Mouse (Mus musculus) monocyte, adult 5-6 weeks (primary cell): Measurements from ENCODE around the gene 1600002K03Rik. TPM values are rescaled to one million over a fixed set of nuclear protein-coding genes. Genes with fewer than 3 reads are reported as not detected.
"Not testable (repeated sequence)": the region's sequence is repeated elsewhere in the genome, so short reads cannot be mapped to it uniquely, and the experiment has no call there.

Experiments used
- ATAC-seq: fragments of 153-309, 156-312 bp; replicated peaks from 2 replicates; pipeline ENCODE4 v1.8.0; 2017; ENCODE audit warnings: mild to moderate bottlenecking; ENCODE audit not compliant: low TSS enrichment, insufficient number of reproducible peaks, severe bottlenecking, poor library complexity, low FRiP score
- total RNA-seq: library from RNA; stranded (forward); fragments of 200-1000, 200-491, 200-594 nt; gene quantifications from 3 replicates; pipeline ENCODE4 v1.2.3, GENCODE M21; 2017

The 1600002K03Rik gene
- total RNA-seq, 1 experiment from 2014 or later: 29.1 TPM

DNA sequence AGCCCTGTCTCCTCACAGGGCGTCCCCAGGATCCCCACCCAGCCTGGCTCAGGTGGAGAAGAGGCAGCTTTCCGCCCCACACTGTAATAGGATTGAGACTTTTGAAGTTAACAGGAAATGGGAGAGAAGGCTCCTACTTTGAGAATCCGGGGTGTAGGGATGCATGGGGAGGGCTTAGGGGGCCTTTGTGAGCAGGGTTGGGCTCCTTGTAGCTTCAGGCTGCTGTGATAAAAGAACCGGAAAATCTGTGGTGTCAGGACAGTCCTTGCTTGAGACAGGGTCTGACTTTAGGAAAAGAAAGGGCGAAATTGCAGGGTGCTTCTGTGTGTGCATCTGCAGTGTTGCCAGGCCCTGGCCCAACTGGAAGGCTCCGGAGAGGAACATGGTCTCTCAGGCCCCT is 27.7 kb downstream of the 1600002K03Rik start:
- ATAC-seq: no peak

DNA sequence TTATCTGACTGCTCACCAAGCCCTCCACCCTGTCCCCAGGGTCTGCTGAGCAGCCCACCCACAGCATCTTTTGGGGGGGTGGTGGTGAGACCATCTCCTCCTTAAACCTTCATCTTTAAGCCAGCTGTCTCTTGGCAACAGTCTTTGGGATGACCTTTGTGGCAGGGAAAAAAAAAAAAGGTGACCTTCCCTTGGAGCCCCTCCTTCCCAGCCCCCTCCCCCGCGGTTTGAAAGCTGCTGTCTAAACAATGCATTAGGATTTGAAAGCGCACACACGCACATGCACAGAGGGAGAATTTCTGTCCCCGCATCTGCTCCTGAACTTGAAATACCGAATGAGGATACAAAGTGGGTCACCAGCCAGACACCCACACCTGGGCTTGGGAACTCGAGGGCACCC is 31.3 kb downstream of the 1600002K03Rik start:
- no peak for ATAC-seq

DNA sequence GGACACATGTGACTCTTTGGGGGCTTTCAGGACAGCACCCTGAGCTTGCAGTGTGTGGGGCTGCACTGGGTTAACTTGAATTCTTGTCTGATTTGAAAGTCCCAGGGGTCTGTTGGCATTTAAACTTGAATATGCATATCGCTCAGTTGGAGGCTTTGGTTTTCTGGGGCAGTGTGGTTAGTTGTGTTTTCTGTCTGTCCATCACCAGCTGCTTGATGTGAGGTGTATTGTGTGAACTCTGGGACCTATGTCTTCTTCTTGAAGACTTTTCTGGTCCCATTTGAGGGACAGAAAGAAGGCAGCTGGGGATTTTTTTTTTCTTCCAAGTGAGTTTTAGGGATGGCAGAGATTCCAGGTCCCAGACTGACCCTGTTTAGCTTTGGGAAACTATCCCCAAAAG is 34.5 kb downstream of the 1600002K03Rik start:
- no peak for ATAC-seq

DNA sequence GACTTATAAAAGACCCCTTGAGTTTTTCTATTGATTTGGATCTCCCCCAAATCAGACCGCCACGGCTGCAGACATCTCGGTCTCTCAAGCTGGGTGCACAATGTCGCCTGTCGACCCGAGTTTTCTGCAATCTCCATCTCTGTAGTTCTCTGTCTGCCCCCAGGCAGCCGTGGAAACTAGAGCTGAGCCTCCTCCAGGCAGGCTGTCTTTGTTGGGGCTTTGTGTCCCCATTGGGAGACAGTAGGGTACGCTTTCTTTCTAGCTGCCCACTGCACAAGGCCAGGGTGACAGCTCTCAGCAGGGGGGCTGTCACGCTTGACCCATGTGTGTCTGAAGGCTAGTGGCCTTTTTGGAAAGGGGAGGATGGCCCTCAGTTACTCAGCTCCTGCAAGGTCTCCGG is 34.9 kb downstream of the 1600002K03Rik start:
- no peak for ATAC-seq

DNA sequence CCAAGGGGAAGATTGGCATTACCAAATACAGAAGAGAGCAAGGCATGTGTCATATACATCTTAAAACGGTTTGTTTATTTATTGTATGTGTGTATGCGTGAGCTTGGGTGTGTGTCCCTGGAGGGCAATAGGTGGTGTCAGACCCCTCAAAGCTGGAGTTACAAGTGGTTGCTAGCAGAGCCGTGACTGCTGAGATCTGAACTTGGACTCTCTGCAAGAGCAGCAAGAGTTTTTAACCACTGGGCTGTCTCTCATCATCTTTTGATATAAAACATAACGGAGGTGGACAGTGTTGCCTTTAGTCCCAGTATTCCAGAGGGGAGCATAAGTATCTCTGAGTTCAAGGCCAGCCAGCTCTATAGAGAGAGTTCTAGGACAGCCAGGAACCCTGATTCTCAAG is 35.5 kb downstream of the 1600002K03Rik start:
- no peak for ATAC-seq

DNA sequence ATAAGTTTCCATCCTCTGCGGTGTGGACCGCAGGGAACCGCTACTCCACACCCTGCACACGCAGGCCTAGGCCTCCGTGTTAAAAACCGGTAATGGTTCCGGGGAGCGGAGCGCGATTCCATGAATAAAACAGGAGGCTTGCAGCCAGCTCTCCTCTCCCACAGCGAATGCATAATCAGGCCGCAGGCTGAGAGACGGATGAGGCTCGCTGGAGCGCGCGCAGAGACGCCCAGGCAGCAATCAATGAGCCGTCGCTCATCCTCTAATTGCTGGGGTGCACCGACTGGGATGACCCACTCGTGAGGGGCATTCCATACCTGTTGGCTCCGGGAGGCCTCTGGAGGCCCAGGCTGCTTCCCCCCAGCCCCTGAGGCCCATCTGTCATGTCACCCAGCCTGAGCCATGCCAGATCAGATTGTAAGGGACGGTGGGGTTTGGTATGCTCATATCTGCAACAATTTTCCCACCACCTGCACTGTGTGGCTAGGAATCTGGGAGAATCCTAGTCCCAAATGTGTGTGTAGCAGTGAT is 36.2 kb downstream of the 1600002K03Rik start:
- ATAC-seq: no peak

DNA sequence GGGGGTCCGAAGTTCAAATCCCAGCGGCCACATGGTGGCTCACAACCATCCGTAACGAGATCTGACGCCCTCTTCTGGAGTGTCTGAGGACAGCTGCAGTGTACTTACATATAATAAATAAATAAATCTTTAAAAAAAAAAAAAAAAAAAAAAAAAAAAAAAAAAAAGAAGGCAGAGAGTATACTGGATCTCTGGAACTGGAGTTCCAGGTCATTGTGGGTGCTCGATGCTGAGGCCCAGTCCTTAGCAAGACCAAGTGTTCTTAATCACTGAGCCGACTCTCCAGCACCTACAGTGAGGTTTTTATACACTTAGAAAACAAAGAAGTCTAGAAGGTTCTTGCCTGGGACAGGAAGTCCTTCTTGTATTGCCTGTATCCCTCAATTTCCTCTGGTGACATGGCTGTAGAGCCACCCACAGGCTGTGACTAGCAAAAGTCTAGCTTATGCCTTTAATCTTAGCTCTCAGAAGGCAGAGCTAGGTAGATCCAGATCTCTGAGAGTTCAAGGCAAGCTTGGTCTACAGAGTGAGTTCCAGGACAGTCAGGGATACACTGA is 38.9 kb downstream of the 1600002K03Rik start:
- ATAC-seq: not testable (repeated sequence)

DNA sequence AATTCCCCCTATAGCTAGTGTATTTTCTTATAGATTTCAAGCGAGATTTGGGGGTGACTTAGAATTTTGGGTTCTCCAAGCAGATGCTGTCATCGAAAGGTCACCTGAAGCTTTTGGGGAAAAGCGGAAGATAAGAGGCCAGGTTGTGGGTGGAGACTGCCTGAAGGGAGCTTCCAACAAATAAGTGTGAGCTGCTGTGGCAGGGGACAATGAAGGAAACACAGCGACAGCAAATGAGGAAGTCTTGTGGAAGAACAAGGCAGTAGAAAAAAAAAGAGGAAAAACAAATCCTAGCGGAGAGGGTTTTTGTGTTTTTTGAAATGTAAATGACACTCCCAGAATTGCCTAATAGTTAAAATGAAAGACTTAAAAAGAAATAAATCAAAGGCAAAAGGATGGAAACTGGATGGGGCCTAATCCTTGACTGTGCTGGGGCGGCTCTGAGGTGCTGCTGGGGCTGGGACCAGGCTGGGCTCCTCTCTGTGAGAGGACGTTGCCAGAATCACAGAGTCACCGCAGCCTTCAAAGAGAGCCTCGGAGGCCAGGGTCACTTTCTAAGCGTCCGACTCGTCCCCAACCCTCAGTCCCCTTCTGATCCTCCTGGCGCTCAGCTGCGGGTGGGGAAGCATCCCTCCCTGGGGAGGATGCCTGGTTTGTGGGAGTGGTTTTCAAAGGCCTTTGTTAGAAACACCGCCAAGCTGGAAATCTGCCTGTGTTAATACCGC is 42.5 kb downstream of the 1600002K03Rik start:
- peak; percentile 53; the same call in 1 of the 2 replicates for ATAC-seq

DNA sequence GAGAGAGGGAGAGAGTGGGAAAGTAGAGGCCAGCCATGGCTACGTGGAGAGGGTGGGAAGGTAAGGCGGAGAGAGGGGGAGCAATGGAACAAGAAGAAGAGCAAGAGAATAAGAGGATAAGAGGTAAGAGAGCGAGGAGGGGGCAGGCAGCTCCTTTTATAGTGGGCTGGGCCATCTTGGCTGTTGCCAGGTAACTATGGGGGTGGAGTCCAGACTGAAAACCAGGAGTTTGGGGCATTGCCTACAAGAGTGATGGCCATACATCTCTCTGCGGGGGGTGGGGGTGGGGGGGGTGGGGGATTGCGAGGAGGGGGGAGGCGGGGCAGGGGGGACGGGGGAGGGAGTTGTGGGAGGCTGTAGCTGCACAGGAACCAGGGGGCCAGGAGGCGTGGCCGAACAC is 47.9 kb downstream of the 1600002K03Rik start:
- no peak for ATAC-seq

DNA sequence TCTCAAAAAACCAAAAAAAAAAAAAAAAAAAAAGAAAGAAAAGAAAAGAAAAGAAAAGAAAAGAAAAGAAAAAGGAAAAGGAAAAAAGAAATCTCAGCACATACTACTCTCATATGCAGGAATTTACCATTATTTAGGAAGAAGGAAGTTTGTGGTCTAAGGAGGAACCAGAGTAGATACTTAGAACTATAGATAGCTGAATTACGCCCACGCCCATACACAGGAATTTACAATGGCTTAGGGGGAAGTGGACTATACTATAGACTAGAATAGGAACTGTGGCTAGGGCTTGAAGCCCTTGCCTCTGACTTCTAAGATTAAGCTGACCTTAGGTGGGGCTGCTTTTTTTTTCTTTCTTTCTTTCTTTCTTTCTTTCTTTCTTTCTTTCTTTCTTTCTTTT is 50.4 kb downstream of the 1600002K03Rik start:
- 0 out of 2 replicates have a peak, but pooled peaks have one; percentile 47 for ATAC-seq

Other genes with a start within 250 kb of the 1600002K03Rik start
- gene Arid3a, start 245.9 kb upstream of the 1600002K03Rik start, total RNA-seq: 35.3 to 38.9 TPM (median 36.8 TPM) in 3 replicates
- 7.8 to 14.2 TPM (median 8.8 TPM) in 3 replicates for gene Wdr18, start 212.8 kb upstream of the 1600002K03Rik start, total RNA-seq
- gene Grin3b, start 202.2 kb upstream of the 1600002K03Rik start, total RNA-seq: not detected in 3 replicates
- gene Tmem259, start 188.6 kb upstream of the 1600002K03Rik start, total RNA-seq: 49.0 to 80.6 TPM (median 59.1 TPM) in 3 replicates
- gene Cnn2, start 184.4 kb upstream of the 1600002K03Rik start, total RNA-seq: 210 to 295 TPM (median 228 TPM) in 3 replicates
- 33.6 to 53.0 TPM (median 45.9 TPM) in 3 replicates for gene Abca7, start 176.4 kb upstream of the 1600002K03Rik start, total RNA-seq
- gene Arhgap45, start 156.3 kb upstream of the 1600002K03Rik start, total RNA-seq: 356 to 478 TPM (median 365 TPM) in 3 replicates
- 83.4 to 130 TPM (median 95.9 TPM) in 3 replicates for gene Polr2e, start 133.1 kb upstream of the 1600002K03Rik start, total RNA-seq
- 250 to 253 TPM (median 251 TPM) in 3 replicates for gene Gpx4, start 125.8 kb upstream of the 1600002K03Rik start, total RNA-seq
- gene Sbno2, start 67.4 kb upstream of the 1600002K03Rik start, total RNA-seq: 50.6 to 75.0 TPM (median 51.9 TPM) in 3 replicates
- gene Stk11, start 57.1 kb upstream of the 1600002K03Rik start, total RNA-seq: 155 to 177 TPM (median 155 TPM) in 3 replicates
- gene Atp5d, start 34.3 kb upstream of the 1600002K03Rik start, total RNA-seq: 26.1 to 49.8 TPM (median 29.5 TPM) in 3 replicates
- gene Cbarp, start 32.1 kb upstream of the 1600002K03Rik start, total RNA-seq: 0.29 to 5.8 TPM (median 4.1 TPM) in 3 replicates
- gene Midn, start 24.7 kb upstream of the 1600002K03Rik start, total RNA-seq: 27.3 to 65.5 TPM (median 29.9 TPM) in 3 replicates
- 137 to 163 TPM (median 145 TPM) in 3 replicates for gene Cirbp, start 7.0 kb upstream of the 1600002K03Rik start, total RNA-seq
- gene Efna2, start 6.5 kb downstream of the 1600002K03Rik start, total RNA-seq: 1.0 TPM in 1 of 3 replicates, not detected in the others
- 43.7 to 46.7 TPM (median 46.2 TPM) in 3 replicates for gene Mum1, start 53.5 kb downstream of the 1600002K03Rik start, total RNA-seq
- 60.9 to 74.8 TPM (median 61.4 TPM) in 3 replicates for gene Ndufs7, start 76.2 kb downstream of the 1600002K03Rik start, total RNA-seq
- gene Gamt, start 88.1 kb downstream of the 1600002K03Rik start, total RNA-seq: 3.8 to 4.7 TPM in 2 of 3 replicates, not detected in the other
- gene Dazap1, start 88.5 kb downstream of the 1600002K03Rik start, total RNA-seq: 85.1 to 132 TPM (median 92.5 TPM) in 3 replicates
- gene Rps15, start 119.5 kb downstream of the 1600002K03Rik start, total RNA-seq: 1,267 to 1,604 TPM (median 1,393 TPM) in 3 replicates
- 2.3 TPM in 1 of 3 replicates, not detected in the others for gene Apc2, start 123.0 kb downstream of the 1600002K03Rik start, total RNA-seq
- gene 2310011J03Rik, start 147.6 kb downstream of the 1600002K03Rik start, total RNA-seq: 23.5 to 28.1 TPM (median 27.6 TPM) in 3 replicates
- gene Pcsk4, start 156.6 kb downstream of the 1600002K03Rik start, total RNA-seq: 0.57 TPM in 1 of 3 replicates, not detected in the others
- gene Reep6, start 157.0 kb downstream of the 1600002K03Rik start, total RNA-seq: not detected in 3 replicates
- gene Adamtsl5, start 175.5 kb downstream of the 1600002K03Rik start, total RNA-seq: 0.10 to 0.43 TPM in 2 of 3 replicates, not detected in the other
- gene Plk5, start 183.5 kb downstream of the 1600002K03Rik start, total RNA-seq: not detected in 3 replicates
- 4.1 to 5.3 TPM (median 5.2 TPM) in 3 replicates for gene Mex3d, start 214.7 kb downstream of the 1600002K03Rik start, total RNA-seq
- 11.4 to 34.6 TPM (median 18.6 TPM) in 3 replicates for gene Mbd3, start 226.6 kb downstream of the 1600002K03Rik start, total RNA-seq
- 56.9 to 82.5 TPM (median 76.8 TPM) in 3 replicates for gene Uqcr11, start 233.9 kb downstream of the 1600002K03Rik start, total RNA-seq